Mouse (Mus musculus): ENCODE measurements around the gene Pml. TPM values are rescaled to one million over a fixed set of nuclear protein-coding genes. Genes with fewer than 3 reads are reported as not detected.

The Pml gene
- polyA plus RNA-seq (2012; ENCODE audit: insufficient read depth, low replicate concordance), result 28.7 and 29.2 TPM in 2 replicates

DNA sequence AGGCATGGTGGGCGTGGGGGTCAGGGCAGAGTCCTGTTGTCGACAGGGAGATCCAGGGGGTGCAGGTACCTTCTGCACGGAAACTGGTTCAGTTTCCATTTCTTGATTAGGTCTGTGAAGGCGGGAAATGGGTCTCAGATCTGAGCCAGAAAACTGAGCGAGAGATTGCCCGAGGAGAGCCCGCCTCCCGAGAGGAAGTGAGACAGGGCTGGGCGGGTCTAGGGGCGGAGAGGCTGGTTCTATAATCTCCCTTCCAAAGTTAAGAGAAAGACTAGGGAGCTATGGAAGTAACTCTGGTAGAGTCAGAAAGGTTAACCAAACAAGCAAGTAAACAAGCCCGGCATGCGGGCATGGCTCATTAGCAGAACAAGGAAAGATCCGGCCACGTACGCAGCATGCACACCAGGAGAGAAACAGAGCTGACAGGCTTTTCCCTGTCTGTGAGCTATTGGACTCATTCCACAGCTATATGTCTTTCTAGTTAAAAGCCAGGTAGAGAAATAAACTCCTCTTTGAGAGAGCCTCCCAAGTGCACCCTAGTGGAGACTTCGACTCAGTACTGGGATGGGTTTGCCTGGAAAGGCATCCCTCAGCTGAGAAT is at the start of gene Pml:
TSS of gene Pml (minus strand) at position 195 of the 601 bp plus-strand sequence.
- TF ChIP-seq FLI1 (IDR thresholded peaks at IDR 0.05; ENCODE audit: low read length) (no peak), GATA1 (IDR thresholded peaks at IDR 0.05; ENCODE audit: borderline replicate concordance, low read length) (no peak)
- Histone ChIP-seq H3K4me1 (peaks cover 77% of the 10 kb centered on the region), H3K27me3 (replicated peaks) (no peaks in the 10 kb centered on the region)

DNA sequence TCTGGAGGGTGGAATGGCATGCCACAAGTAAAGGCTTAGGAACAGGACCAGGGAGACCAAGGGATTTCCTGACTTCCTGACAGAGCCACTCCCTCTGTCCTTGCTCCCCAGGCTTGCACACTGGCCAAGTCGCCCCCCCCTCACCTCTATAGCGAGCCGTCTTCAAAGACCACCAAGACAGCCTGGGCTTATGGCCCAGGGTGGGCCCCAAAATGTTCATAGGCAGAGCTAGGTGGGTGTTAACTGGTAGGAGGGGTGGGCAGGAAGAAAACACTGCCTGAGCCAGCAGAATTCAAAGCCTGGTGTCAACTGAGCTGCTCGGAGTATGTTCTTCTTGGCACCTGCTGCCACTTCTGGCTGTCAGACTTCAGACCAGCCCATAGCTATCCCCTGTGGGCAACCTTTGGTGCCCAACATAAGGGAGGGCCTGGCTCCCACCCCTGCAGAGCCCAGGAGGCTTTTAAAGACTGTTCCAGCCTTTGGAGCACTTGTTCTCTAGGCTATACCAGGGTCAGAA is 48.4 kb upstream of the Pml start:
- H3K36me3 ChIP-seq (replicated peaks; ENCODE audit: low read length), result no peaks in the 10 kb centered on the region
- peaks cover 3% of the 10 kb centered on the region; the same call in 1 of the 2 replicates for H3K9me3 ChIP-seq
- TF ChIP-seq FLI1 (IDR thresholded peaks at IDR 0.05; ENCODE audit: low read length), result no peak
- TF ChIP-seq GATA1 (IDR thresholded peaks at IDR 0.05; ENCODE audit: borderline replicate concordance, low read length), result no peak
- no peak overlapping the region for H3K4me3 ChIP-seq (replicated peaks)
- H3K27me3 ChIP-seq (replicated peaks), result peaks cover 63% of the 10 kb centered on the region
- H3K4me1 ChIP-seq, result no peaks in the 10 kb centered on the region

More for the DNA sequence above, at the start of gene Pml:
- Histone ChIP-seq H3K9me3 (no peaks in the 10 kb centered on the region), H3K36me3 (replicated peaks; ENCODE audit: low read length) (peaks cover 14% of the 10 kb centered on the region), H3K4me3 (replicated peaks) (peak within 1 kb of the TSS; percentile 94)

DNA sequence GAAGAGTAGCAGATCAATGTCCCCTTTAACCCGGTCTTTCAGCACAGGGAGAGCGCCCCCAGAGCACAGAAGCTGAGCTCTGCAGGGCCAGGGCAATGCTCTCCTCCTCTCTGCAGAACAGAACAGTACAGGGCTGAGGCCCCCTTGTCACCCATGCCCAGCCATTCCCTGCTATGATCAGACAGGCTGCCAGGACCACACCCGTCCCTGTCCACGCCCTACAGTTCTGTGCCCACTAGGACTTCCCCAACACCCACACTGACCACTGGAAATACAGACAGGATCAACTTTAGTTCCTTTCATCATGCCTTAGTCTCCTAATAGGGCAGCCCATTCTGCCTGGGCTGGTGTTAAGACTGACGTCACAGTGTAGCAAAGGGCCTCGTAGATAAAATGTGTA is 47.5 kb upstream of the Pml start:
- no peaks in the 10 kb centered on the region for H3K4me1 ChIP-seq
- H3K4me3 ChIP-seq (replicated peaks), result no peak overlapping the region
- H3K9me3 ChIP-seq, result 0 out of 2 replicates have a peak, but pooled peaks cover under 1% of the 10 kb centered on the region
- peaks cover 63% of the 10 kb centered on the region for H3K27me3 ChIP-seq (replicated peaks)
- H3K36me3 ChIP-seq (replicated peaks; ENCODE audit: low read length), result no peaks in the 10 kb centered on the region
- TF ChIP-seq GATA1 (IDR thresholded peaks at IDR 0.05; ENCODE audit: borderline replicate concordance, low read length) (no peak), FLI1 (IDR thresholded peaks at IDR 0.05; ENCODE audit: low read length) (no peak)

- no peaks in the 10 kb centered on the region for H3K36me3 ChIP-seq (replicated peaks; ENCODE audit: low read length)
- H3K9me3 ChIP-seq, result no peaks in the 10 kb centered on the region
- no peaks in the 10 kb centered on the region for H3K4me1 ChIP-seq
- no peak overlapping the region for H3K4me3 ChIP-seq (replicated peaks)
- no peak for TF ChIP-seq GATA1 (IDR thresholded peaks at IDR 0.05; ENCODE audit: borderline replicate concordance, low read length)
- no peak for TF ChIP-seq FLI1 (IDR thresholded peaks at IDR 0.05; ENCODE audit: low read length)
- H3K27me3 ChIP-seq (replicated peaks), result peaks cover 67% of the 10 kb centered on the region
These were observed 46.3 kb upstream of the Pml start for GRCm38 (mm10) chr9:58295766-58296361.

DNA sequence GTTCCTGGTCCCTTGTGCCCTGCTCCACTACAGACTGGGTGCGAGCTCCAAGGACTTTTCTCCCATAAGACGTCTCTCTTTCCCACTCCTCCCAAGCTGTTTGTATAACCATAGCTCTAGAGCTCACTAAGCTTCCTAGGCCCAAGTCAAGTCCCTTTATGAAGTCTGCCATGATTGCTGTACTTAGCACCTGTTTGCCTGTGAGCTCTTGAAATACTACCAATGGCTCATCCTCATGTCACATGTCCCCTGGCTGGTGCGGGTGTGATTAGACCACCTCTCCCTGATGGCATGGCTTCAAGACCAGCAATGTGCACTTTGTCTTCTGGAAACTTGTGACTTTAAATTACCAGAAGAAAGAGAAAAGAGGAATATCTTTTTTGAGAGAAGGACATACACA is 45.8 kb upstream of the Pml start:
- Histone ChIP-seq H3K4me1 (no peaks in the 10 kb centered on the region), H3K9me3 (no peaks in the 10 kb centered on the region), H3K4me3 (replicated peaks) (no peak overlapping the region), H3K27me3 (replicated peaks) (peaks cover 72% of the 10 kb centered on the region), H3K36me3 (replicated peaks; ENCODE audit: low read length) (no peaks in the 10 kb centered on the region)
- no peak for TF ChIP-seq GATA1 (IDR thresholded peaks at IDR 0.05; ENCODE audit: borderline replicate concordance, low read length)
- no peak for TF ChIP-seq FLI1 (IDR thresholded peaks at IDR 0.05; ENCODE audit: low read length)

GRCm38 (mm10) chr9:58294527-58294926 is 44.9 kb upstream of the Pml start:
- Histone ChIP-seq H3K36me3 (replicated peaks; ENCODE audit: low read length) (no peaks in the 10 kb centered on the region), H3K4me3 (replicated peaks) (no peak overlapping the region), H3K9me3 (no peaks in the 10 kb centered on the region), H3K4me1 (no peaks in the 10 kb centered on the region), H3K27me3 (replicated peaks) (peaks cover 74% of the 10 kb centered on the region)
- no peak for TF ChIP-seq FLI1 (IDR thresholded peaks at IDR 0.05; ENCODE audit: low read length)
- TF ChIP-seq GATA1 (IDR thresholded peaks at IDR 0.05; ENCODE audit: borderline replicate concordance, low read length), result no peak

DNA sequence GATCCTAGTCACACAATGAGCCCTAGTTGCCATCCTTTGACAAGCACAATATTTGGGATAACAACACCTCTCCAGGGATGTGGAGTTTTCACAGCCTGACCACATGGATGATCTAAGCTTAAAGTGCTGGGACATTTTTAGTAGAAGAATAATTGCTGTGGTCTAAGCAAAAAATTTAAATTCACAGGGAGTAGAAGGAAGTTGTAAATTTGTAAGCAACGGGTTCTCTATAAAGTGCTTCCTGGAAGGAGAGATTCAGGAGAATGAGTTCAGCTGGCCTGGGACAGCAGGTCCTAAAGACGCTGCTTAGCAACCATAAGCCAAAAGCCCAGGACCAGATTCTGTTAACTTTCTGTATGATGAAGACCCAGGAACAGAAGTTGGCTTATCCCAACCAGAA is 40.3 kb upstream of the Pml start:
- Histone ChIP-seq H3K4me1 (no peaks in the 10 kb centered on the region; the same call in 1 of the 2 replicates), H3K9me3 (no peaks in the 10 kb centered on the region), H3K36me3 (replicated peaks; ENCODE audit: low read length) (no peaks in the 10 kb centered on the region), H3K4me3 (replicated peaks) (no peak overlapping the region), H3K27me3 (replicated peaks) (peaks cover 79% of the 10 kb centered on the region)
- no peak for TF ChIP-seq GATA1 (IDR thresholded peaks at IDR 0.05; ENCODE audit: borderline replicate concordance, low read length)

GRCm38 (mm10) chr9:58289090-58289489 is 39.5 kb upstream of the Pml start:
- H3K36me3 ChIP-seq (replicated peaks; ENCODE audit: low read length), result no peaks in the 10 kb centered on the region
- H3K4me1 ChIP-seq, result no peaks in the 10 kb centered on the region; the same call in 1 of the 2 replicates
- no peaks in the 10 kb centered on the region for H3K9me3 ChIP-seq
- no peak overlapping the region for H3K4me3 ChIP-seq (replicated peaks)
- no peak for TF ChIP-seq GATA1 (IDR thresholded peaks at IDR 0.05; ENCODE audit: borderline replicate concordance, low read length)
- TF ChIP-seq FLI1 (IDR thresholded peaks at IDR 0.05; ENCODE audit: low read length), result no peak
- peaks cover 79% of the 10 kb centered on the region for H3K27me3 ChIP-seq (replicated peaks)

GRCm38 (mm10) chr9:58283431-58283830 is 33.8 kb upstream of the Pml start:
- Histone ChIP-seq H3K9me3 (no peaks in the 10 kb centered on the region), H3K36me3 (replicated peaks; ENCODE audit: low read length) (no peaks in the 10 kb centered on the region), H3K27me3 (replicated peaks) (peaks cover 35% of the 10 kb centered on the region), H3K4me1 (peaks cover 35% of the 10 kb centered on the region), H3K4me3 (replicated peaks) (no peak overlapping the region)
- TF ChIP-seq FLI1 (IDR thresholded peaks at IDR 0.05; ENCODE audit: low read length) (no peak), GATA1 (IDR thresholded peaks at IDR 0.05; ENCODE audit: borderline replicate concordance, low read length) (no peak)

- peaks cover 37% of the 10 kb centered on the region for H3K4me1 ChIP-seq
- H3K27me3 ChIP-seq (replicated peaks), result peaks cover 17% of the 10 kb centered on the region
- no peak for TF ChIP-seq FLI1 (IDR thresholded peaks at IDR 0.05; ENCODE audit: low read length)
- TF ChIP-seq GATA1 (IDR thresholded peaks at IDR 0.05; ENCODE audit: borderline replicate concordance, low read length), result no peak
- no peak overlapping the region for H3K4me3 ChIP-seq (replicated peaks)
- H3K9me3 ChIP-seq, result no peaks in the 10 kb centered on the region
- H3K36me3 ChIP-seq (replicated peaks; ENCODE audit: low read length), result no peaks in the 10 kb centered on the region
These were observed 32.0 kb upstream of the Pml start for GRCm38 (mm10) chr9:58281597-58281996.
